Mouse (Mus musculus): ENCODE results near the gene Rnf44. TPM values are rescaled to one million over a fixed set of nuclear protein-coding genes. Genes with fewer than 3 reads are reported as not detected.

Gene Rnf44
- polyA plus RNA-seq (2012; rRNA removed) (26.5 and 31.7 TPM in 2 replicates), polyA plus RNA-seq (2014; fragmentation: Nextera tagmentation; extraction: Ambion mirVana) (25.3 and 33.1 TPM in 2 replicates)

- H3K36me3 ChIP-seq (replicated peaks; ENCODE audit: control insufficient read depth, insufficient read depth, low read depth), result no peaks in the 10 kb centered on the region
- H3K4me2 ChIP-seq (ENCODE audit: low read depth), result peak within 1 kb of the TSS; percentile 91
- ATAC-seq (ENCODE audit: insufficient read depth), result peak; percentile 96
- DNase-seq (ENCODE audit: low read depth in 3 of 3, low spot score in 3 of 3), result peak; percentile 96 to 98 (median 97)
- H3K9me3 ChIP-seq (ENCODE audit: control insufficient read depth, low read length), result no peaks in the 10 kb centered on the region
- peak within 1 kb of the TSS; percentile 82 to 97 for H3K4me3 ChIP-seq (ENCODE audit: insufficient read depth in 1 of 2, low read depth in 2 of 2, low read length in 2 of 2)
- TF ChIP-seq CTCF (IDR thresholded peaks at IDR 0.05; ENCODE audit: low read depth) (no peak; the same call in 1 of the 2 replicates), EP300 (IDR thresholded peaks at IDR 0.05; ENCODE audit: low read depth) (peak; percentile 79)
- under 1% methylated on average over 88 of the region's 92 CpGs for WGBS (ENCODE audit: insufficient replicate concordance)
- H3K9ac ChIP-seq (replicated peaks), result peak within 1 kb of the TSS; percentile 98
- no peaks in the 10 kb centered on the region for H3K27me3 ChIP-seq (ENCODE audit: control insufficient read depth, insufficient read depth, low read length)
- H3K27ac ChIP-seq, result peak within 1 kb of the TSS; percentile 90
- H3K4me1 ChIP-seq (replicated peaks; ENCODE audit: control insufficient read depth in 2 of 2, insufficient read depth in 2 of 2, low read length in 1 of 2), result peaks cover 18 to 20% of the 10 kb centered on the region in 2 experiments
These were observed at the start of gene Rnf44 for GRCm38 (mm10) chr13:54693558-54694347. Rnf44 (minus strand) TSS chr13:54693907.

- DNase-seq (ENCODE audit: low read depth in 3 of 3, low spot score in 3 of 3) (no peak), ATAC-seq (ENCODE audit: insufficient read depth) (no peak)
- H3K4me1 ChIP-seq (replicated peaks; ENCODE audit: control insufficient read depth in 2 of 2, insufficient read depth in 2 of 2, low read length in 1 of 2), result no peaks in the 10 kb centered on the region
- H3K9me3 ChIP-seq (ENCODE audit: control insufficient read depth, low read length), result no peaks in the 10 kb centered on the region
- TF ChIP-seq CTCF (IDR thresholded peaks at IDR 0.05; ENCODE audit: low read depth), result no peak
- 4% methylated on average over 34 of the region's 34 CpGs for WGBS (ENCODE audit: insufficient replicate concordance)
- H3K9ac ChIP-seq (replicated peaks), result no peak overlapping the region
- H3K27me3 ChIP-seq (ENCODE audit: control insufficient read depth, insufficient read depth, low read length), result peaks cover 26% of the 10 kb centered on the region
- no peak overlapping the region for H3K27ac ChIP-seq
- H3K4me2 ChIP-seq (ENCODE audit: low read depth), result no peak overlapping the region
- H3K36me3 ChIP-seq (replicated peaks; ENCODE audit: control insufficient read depth, insufficient read depth, low read depth), result no peaks in the 10 kb centered on the region
- no peak overlapping the region for H3K4me3 ChIP-seq (ENCODE audit: insufficient read depth in 1 of 2, low read depth in 2 of 2, low read length in 2 of 2)
These were observed 44.5 kb upstream of the Rnf44 start for GRCm38 (mm10) chr13:54738213-54738601.

GRCm38 (mm10) chr13:54737488-54738212 lies 43.9 kb upstream of the Rnf44 start:
- H3K4me3 ChIP-seq (ENCODE audit: insufficient read depth in 1 of 2, low read depth in 2 of 2, low read length in 2 of 2), result peak overlapping the region in 1 of 2 experiments; percentile 13; a peak in 1 of 4 replicates
- peaks cover 26% of the 10 kb centered on the region for H3K27me3 ChIP-seq (ENCODE audit: control insufficient read depth, insufficient read depth, low read length)
- DNase-seq (ENCODE audit: low read depth in 3 of 3, low spot score in 3 of 3), result no peak
- H3K9me3 ChIP-seq (ENCODE audit: control insufficient read depth, low read length), result no peaks in the 10 kb centered on the region
- H3K4me1 ChIP-seq (replicated peaks; ENCODE audit: control insufficient read depth in 2 of 2, insufficient read depth in 2 of 2, low read length in 1 of 2), result no peaks in the 10 kb centered on the region
- no peak overlapping the region for H3K9ac ChIP-seq (replicated peaks)
- 3% methylated on average over 87 of the region's 87 CpGs for WGBS (ENCODE audit: insufficient replicate concordance)
- H3K27ac ChIP-seq, result no peak overlapping the region
- TF ChIP-seq EP300 (IDR thresholded peaks at IDR 0.05; ENCODE audit: low read depth) (no peak), CTCF (IDR thresholded peaks at IDR 0.05; ENCODE audit: low read depth) (no peak)
- no peak for ATAC-seq (ENCODE audit: insufficient read depth)
- H3K4me2 ChIP-seq (ENCODE audit: low read depth), result peak overlapping the region; percentile 34
- H3K36me3 ChIP-seq (replicated peaks; ENCODE audit: control insufficient read depth, insufficient read depth, low read depth), result no peaks in the 10 kb centered on the region

- 9% methylated on average over 3 of the region's 3 CpGs for WGBS (ENCODE audit: insufficient replicate concordance)
- TF ChIP-seq EP300 (IDR thresholded peaks at IDR 0.05; ENCODE audit: low read depth), result no peak
- TF ChIP-seq CTCF (IDR thresholded peaks at IDR 0.05; ENCODE audit: low read depth), result no peak
- Histone ChIP-seq H3K9me3 (ENCODE audit: control insufficient read depth, low read length) (no peaks in the 10 kb centered on the region), H3K27me3 (ENCODE audit: control insufficient read depth, insufficient read depth, low read length) (peaks cover 26% of the 10 kb centered on the region), H3K9ac (replicated peaks) (no peak overlapping the region), H3K4me3 (ENCODE audit: insufficient read depth in 1 of 2, low read depth in 2 of 2, low read length in 2 of 2) (no peak overlapping the region), H3K36me3 (replicated peaks; ENCODE audit: control insufficient read depth, insufficient read depth, low read depth) (no peaks in the 10 kb centered on the region), H3K27ac (no peak overlapping the region), H3K4me1 (replicated peaks; ENCODE audit: control insufficient read depth in 2 of 2, insufficient read depth in 2 of 2, low read length in 1 of 2) (no peaks in the 10 kb centered on the region), H3K4me2 (ENCODE audit: low read depth) (no peak overlapping the region)
- DNase-seq (ENCODE audit: low read depth in 3 of 3, low spot score in 3 of 3) (no peak), ATAC-seq (ENCODE audit: insufficient read depth) (no peak)
These were observed 43.2 kb upstream of the Rnf44 start for GRCm38 (mm10) chr13:54736931-54737330.

GRCm38 (mm10) chr13:54726131-54726530 lies 32.4 kb upstream of the Rnf44 start:
- Histone ChIP-seq H3K27me3 (ENCODE audit: control insufficient read depth, insufficient read depth, low read length) (no peaks in the 10 kb centered on the region), H3K9me3 (ENCODE audit: control insufficient read depth, low read length) (peaks cover 3% of the 10 kb centered on the region; the same call in 1 of the 2 replicates), H3K36me3 (replicated peaks; ENCODE audit: control insufficient read depth, insufficient read depth, low read depth) (no peaks in the 10 kb centered on the region), H3K27ac (no peak overlapping the region), H3K4me1 (replicated peaks; ENCODE audit: control insufficient read depth in 2 of 2, insufficient read depth in 2 of 2, low read length in 1 of 2) (no peaks in the 10 kb centered on the region), H3K4me2 (ENCODE audit: low read depth) (no peak overlapping the region), H3K4me3 (ENCODE audit: insufficient read depth in 1 of 2, low read depth in 2 of 2, low read length in 2 of 2) (no peak overlapping the region), H3K9ac (replicated peaks) (no peak overlapping the region)
- 64% methylated on average over 11 of the region's 11 CpGs for WGBS (ENCODE audit: insufficient replicate concordance)
- DNase-seq (ENCODE audit: low read depth in 3 of 3, low spot score in 3 of 3) (no peak), ATAC-seq (ENCODE audit: insufficient read depth) (no peak)
- TF ChIP-seq CTCF (IDR thresholded peaks at IDR 0.05; ENCODE audit: low read depth) (no peak), EP300 (IDR thresholded peaks at IDR 0.05; ENCODE audit: low read depth) (no peak)
